Mouse (Mus musculus) layer of hippocampus, adult 18-20 months (tissue): ENCODE data around the gene Krt12. TPM values are rescaled to one million over a fixed set of nuclear protein-coding genes. Genes with fewer than 3 reads are reported as not detected.
A peak's percentile ranks its signal among the peaks of the same experiment; 100 is the strongest.

ENCODE experiments used
- DNase-seq, 2 experiments: peaks; one replicate each; pipeline ENCODE4 v3.0.0; 2022; ENCODE audit warnings: low spot score in 2 of 2
- long read RNA-seq: library from polyadenylated mRNA; stranded (forward); transcript quantifications from one replicate; pipeline ENCODE4 v2.0.0, GENCODE M21; 2021
- total RNA-seq, 2 experiments: library from RNA; stranded (reverse); gene quantifications; 2 replicates each; pipeline ENCODE4 v1.2.3; 2021

Gene Krt12
- total RNA-seq, result 1 to 10 TPM; 1.0 to 1.1 TPM
- long read RNA-seq, partial matches to known transcripts, result 1 of 2 reads
- long read RNA-seq, other reads (novel, unspliced or antisense), result 0 of 2 reads

- no peak for DNase-seq
Measured at GRCm38 (mm10) chr11:99422159-99422558, at the start of gene Krt12. Gene Krt12 (minus strand): TSS chr11:99422259.

GRCm38 (mm10) chr11:99469228-99469627 is 47.2 kb upstream of the Krt12 start:
- no peak for DNase-seq

GRCm38 (mm10) chr11:99468566-99468965 is 46.5 kb upstream of the Krt12 start:
- DNase-seq, result no peak

GRCm38 (mm10) chr11:99466316-99466715 is 44.3 kb upstream of the Krt12 start:
- peak in 1 of 2 experiments; percentile 11 for DNase-seq

- DNase-seq, result peak; percentile 63 to 91
Measured at GRCm38 (mm10) chr11:99464836-99465235, 42.8 kb upstream of the Krt12 start.

GRCm38 (mm10) chr11:99463155-99463554 is 41.1 kb upstream of the Krt12 start:
- peak; percentile 39 to 84 for DNase-seq

- no peak for DNase-seq
Measured at GRCm38 (mm10) chr11:99461736-99462135, 39.7 kb upstream of the Krt12 start.

- DNase-seq, result no peak
Measured at GRCm38 (mm10) chr11:99458887-99459286, 36.8 kb upstream of the Krt12 start.

- DNase-seq, result no peak
Measured at GRCm38 (mm10) chr11:99454759-99455158, 32.7 kb upstream of the Krt12 start.

- DNase-seq, result no peak
Measured at GRCm38 (mm10) chr11:99454044-99454443, 32.0 kb upstream of the Krt12 start.

GRCm38 (mm10) chr11:99448769-99449168 is 26.7 kb upstream of the Krt12 start:
- DNase-seq, result no peak

GRCm38 (mm10) chr11:99441220-99441619 is 19.2 kb upstream of the Krt12 start:
- no peak for DNase-seq

- DNase-seq, result no peak
Measured at GRCm38 (mm10) chr11:99439465-99439864, 17.4 kb upstream of the Krt12 start.

GRCm38 (mm10) chr11:99437972-99438371 is 15.9 kb upstream of the Krt12 start, which contains the start of gene Krt20:
Gene Krt20 (minus strand): TSS chr11:99438150.
- DNase-seq, result no peak

- DNase-seq, result no peak
Measured at GRCm38 (mm10) chr11:99436625-99437024, 14.6 kb upstream of the Krt12 start.

GRCm38 (mm10) chr11:99430670-99431069 is 8.6 kb upstream of the Krt12 start:
- peak in 1 of 2 experiments; percentile 27 for DNase-seq

- DNase-seq, result peak in 1 of 2 experiments; percentile 37
Measured at GRCm38 (mm10) chr11:99420586-99420985, 1.5 kb downstream of the Krt12 start.

- DNase-seq, result no peak
Measured at GRCm38 (mm10) chr11:99417819-99418218, 4.2 kb downstream of the Krt12 start.

- DNase-seq, result peak; percentile 34 to 70
Measured at GRCm38 (mm10) chr11:99416902-99417301, 5.2 kb downstream of the Krt12 start.

GRCm38 (mm10) chr11:99414463-99415147 is 7.5 kb downstream of the Krt12 start:
- no peak for DNase-seq

- DNase-seq, result peak in 1 of 2 experiments; percentile 49
Measured at GRCm38 (mm10) chr11:99413247-99413646, 8.8 kb downstream of the Krt12 start.

- no peak for DNase-seq
Measured at GRCm38 (mm10) chr11:99406186-99406585, 15.9 kb downstream of the Krt12 start.

- DNase-seq, result no peak
Measured at GRCm38 (mm10) chr11:99399956-99400549, 22.0 kb downstream of the Krt12 start.
